In the genomic region with DNA sequence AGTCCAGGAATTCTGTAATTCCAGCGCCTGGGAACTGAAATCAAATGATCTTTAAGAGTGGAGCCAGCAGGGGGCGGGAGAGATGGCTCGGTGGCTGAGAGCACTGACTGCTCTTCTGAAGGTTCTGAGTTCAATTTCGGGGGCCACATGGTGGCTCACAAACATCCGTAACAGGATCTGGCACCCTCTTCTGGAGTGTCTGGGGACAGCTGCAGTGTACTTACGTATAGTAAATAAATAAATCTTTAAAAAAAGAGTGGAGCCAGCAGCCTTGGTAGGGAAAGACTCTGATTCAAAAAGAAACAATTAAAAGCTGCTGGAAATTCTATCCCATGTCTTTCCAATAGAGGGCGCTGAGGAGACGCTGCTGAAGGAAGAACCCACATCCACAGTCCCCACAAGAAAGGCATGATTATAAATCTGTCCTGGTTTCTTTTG, we compare ENCODE assay signal across 8 mouse cellular contexts. TPM values are rescaled to one million over a fixed set of nuclear protein-coding genes. Genes with fewer than 3 reads are reported as not detected.
DNase-seq lines count a peak whose midpoint lies in the region; ATAC-seq and TF ChIP-seq lines count a peak whose summit lies in the region.
"Had no signal": no experiment of that assay in that cellular context is flagged by ENCODE, and none has a peak within 500 bp of the region (broad histone marks: within the 10 kb centered on the region; RNA-seq: fewer than 3 reads in every experiment).

No protein-coding gene starts in this region.

- no peaks in the 10 kb centered on the region for H3K36me3 ChIP-seq in CH12.LX (replicated peaks in 1 of 2; ENCODE audit: control insufficient read depth in 1 of 2, insufficient read depth in 1 of 2, low read length in 1 of 2)
- H3K36me3 ChIP-seq: neural tube, embryonic 12.5 days had no signal

- no peak overlapping the region for H3K9ac ChIP-seq in CH12.LX (ENCODE audit: insufficient read depth, low read depth)

- H3K9me3 ChIP-seq in CH12.LX (replicated peaks; ENCODE audit: low read length), result no peaks in the 10 kb centered on the region
- H3K9me3 ChIP-seq: neural tube, embryonic 12.5 days had no signal

- TF ChIP-seq POLR2A in CH12.LX (IDR thresholded peaks at IDR 0.05; ENCODE audit: low read depth, low read length), result no peak
- TF ChIP-seq POLR2A in embryonic fibroblast, embryonic 13.5 days (IDR thresholded peaks at IDR 0.05; ENCODE audit: low read depth, low read length), result no peak

- H3K27me3 ChIP-seq in CH12.LX (replicated peaks), result peaks cover 45% of the 10 kb centered on the region
- H3K27me3 ChIP-seq: neural tube, embryonic 12.5 days had no signal

- TF ChIP-seq CTCF in layer of hippocampus, adult 2 months (conservative IDR thresholded peaks at IDR 0.05), result peak; percentile 86
- peak; percentile 66 to 71 for TF ChIP-seq CTCF in CH12.LX (conservative IDR thresholded peaks at IDR 0.05 in 1 of 2, IDR thresholded peaks at IDR 0.05 in 1 of 2; ENCODE audit: low read depth in 2 of 2, low read length in 2 of 2)
- no peak for TF ChIP-seq CTCF in embryonic fibroblast, embryonic 13.5 days (IDR thresholded peaks at IDR 0.05; ENCODE audit: borderline replicate concordance, insufficient read depth, low read length)

- no peak overlapping the region for H3K4me3 ChIP-seq in layer of hippocampus, adult 2 months
- no peak overlapping the region for H3K4me3 ChIP-seq in CH12.LX (replicated peaks in 1 of 3; ENCODE audit: low read depth in 2 of 3, low read length in 2 of 3, poor library complexity in 1 of 3)
- H3K4me3 ChIP-seq in embryonic fibroblast, embryonic 13.5 days (ENCODE audit: insufficient read depth, low read length), result no peak overlapping the region
- H3K4me3 ChIP-seq: neural tube, embryonic 12.5 days had no signal

- peaks cover 0 to 13% of the 10 kb centered on the region in 2 experiments; a peak in 1 of 4 replicates for H3K4me1 ChIP-seq in CH12.LX (ENCODE audit: control insufficient read depth in 1 of 2, insufficient read depth in 2 of 2)
- peaks cover 28% of the 10 kb centered on the region for H3K4me1 ChIP-seq in embryonic fibroblast, embryonic 13.5 days (ENCODE audit: control insufficient read depth, insufficient read depth, low read length)
- H3K4me1 ChIP-seq: neural tube, embryonic 12.5 days had no signal

- H3K79me2 ChIP-seq in CH12.LX (replicated peaks; ENCODE audit: control insufficient read depth, extremely low read depth, insufficient read depth, poor library complexity, severe bottlenecking), result no peaks in the 10 kb centered on the region

- no peak for TF ChIP-seq EP300 in CH12.LX (IDR thresholded peaks at IDR 0.05; ENCODE audit: low read length)

- H3K4me2 ChIP-seq in CH12.LX (ENCODE audit: insufficient read depth, low read depth, poor library complexity, severe bottlenecking), result no peak overlapping the region
- H3K4me2 ChIP-seq: neural tube, embryonic 12.5 days had no signal

- in situ Hi-C loops in CH12.LX (cut with MboI; ENCODE audit: low pct_ligation_motif_present, low pct_unique_long_range_greater_than_20kb, low sequenced_read_pairs), result no loop called here

- no peak overlapping the region for H3K27ac ChIP-seq in layer of hippocampus, adult 2 months
- H3K27ac ChIP-seq in CH12.LX (ENCODE audit: insufficient read depth, low read depth), result no peak overlapping the region
- H3K27ac ChIP-seq in embryonic fibroblast, embryonic 13.5 days (ENCODE audit: insufficient read depth, low read length), result peak overlapping the region; percentile 19; the same call in 1 of the 2 replicates
- H3K27ac ChIP-seq: neural tube, embryonic 12.5 days had no signal

- ATAC-seq in megakaryocyte progenitor cell, adult 5-6 weeks (replicated peaks; ENCODE audit: poor library complexity), result peak; percentile 52

- TF ChIP-seq RAD21 in CH12.LX (IDR thresholded peaks at IDR 0.05; ENCODE audit: low read depth, low read length), result peak; percentile 47

- dilution Hi-C loops in CH12.LX (cut with MboI; ENCODE audit: extremely low pct_ligation_motif_present, extremely low pct_unique_long_range_greater_than_20kb, low sequenced_read_pairs), result no loop called here

- DNase-seq in layer of hippocampus, adult 2 months (ENCODE audit: low spot score in 2 of 2), result peak in 1 of 2 experiments; percentile 53
- DNase-seq in layer of hippocampus, postnatal 36 days, result no peak
- DNase-seq in CH12.LX (ENCODE audit: extremely low read depth), result peak; percentile 60
- DNase-seq in NIH3T3 (ENCODE audit: low read depth), result peak; percentile 86
- DNase-seq in left cerebral cortex, adult 11 months (ENCODE audit: low spot score), result no peak

TF ChIP-seq in CH12.LX, 34 proteins besides CTCF, POLR2A, EP300 and RAD21:
- peak; percentile 43; the same call in 1 of the 2 replicates for TF ChIP-seq IRF4 (IDR thresholded peaks at IDR 0.05; ENCODE audit: low read depth, low read length)
- TF ChIP-seq SMC3 (IDR thresholded peaks at IDR 0.05; ENCODE audit: low read depth, low read length), result 0 out of 2 replicates have a peak, but pooled peaks have one; percentile 1
- no peak for TF ChIP-seq GABPA (IDR thresholded peaks at IDR 0.05; ENCODE audit: insufficient replicate concordance, low read depth, low read length)

RNA-seq across cellular contexts. Expression of a gene that starts 8.7 kb away (rescaled TPM):
- 10 to 100 TPM; 16.2 to 16.7 TPM for total RNA-seq in layer of hippocampus, adult 2 months (2021)
- 10 to 100 TPM; 15.2 to 15.3 TPM for total RNA-seq in layer of hippocampus, postnatal 36 days (2021)
- total RNA-seq in CH12.LX (2012; rRNA removed) (4.2 and 6.7 TPM in 2 replicates), CH12.LX (2014; rRNA removed) (0.96 and 2.1 TPM in 2 replicates)
- 5.6 and 6.6 TPM in 2 replicates for polyA plus RNA-seq in CH12.LX (2012; ENCODE audit: insufficient read length, low read depth)
- 6.0 and 8.0 TPM in 2 replicates for polyA plus RNA-seq in embryonic fibroblast, embryonic 13.5 days (2011; ENCODE audit: insufficient read length, low read depth, missing spikeins)
- total RNA-seq in megakaryocyte progenitor cell, adult 5-6 weeks (2015), result 3.6 and 5.2 TPM in 2 replicates
- 1.1 and 2.9 TPM in 2 replicates for total RNA-seq in megakaryocyte progenitor cell, adult 5-6 weeks (2017)

RNA-seq across cellular contexts. Expression of a gene that starts 23.6 kb away (rescaled TPM):
- total RNA-seq in layer of hippocampus, adult 2 months (2021), result 100 to 1,000 TPM; 112 to 130 TPM
- 100 to 1,000 TPM; 110 to 126 TPM for total RNA-seq in layer of hippocampus, postnatal 36 days (2021)
- total RNA-seq in CH12.LX (2012; rRNA removed) (9.8 and 12.1 TPM in 2 replicates), CH12.LX (2014; rRNA removed) (6.9 and 7.7 TPM in 2 replicates)
- polyA plus RNA-seq in CH12.LX (2012; ENCODE audit: insufficient read length, low read depth), result 5.2 and 5.6 TPM in 2 replicates
- 31.4 and 33.5 TPM in 2 replicates for polyA plus RNA-seq in embryonic fibroblast, embryonic 13.5 days (2011; ENCODE audit: insufficient read length, low read depth, missing spikeins)
- total RNA-seq in megakaryocyte progenitor cell, adult 5-6 weeks (2015), result 0.99 TPM in 1 of 2 replicates, not detected in the other
- 0.75 TPM in 1 of 2 replicates, not detected in the other for total RNA-seq in megakaryocyte progenitor cell, adult 5-6 weeks (2017)

RNA-seq across cellular contexts. Expression of a gene that starts 23.7 kb away (rescaled TPM):
- 1 to 10 TPM; 4.1 to 7.6 TPM for total RNA-seq in layer of hippocampus, adult 2 months (2021)
- total RNA-seq in layer of hippocampus, postnatal 36 days (2021), result 1 to 10 TPM; 4.5 to 5.0 TPM
- total RNA-seq in CH12.LX (2012; rRNA removed), result 1.3 and 2.1 TPM in 2 replicates
- total RNA-seq in CH12.LX (2014; rRNA removed), result 0.15 and 0.22 TPM in 2 replicates
- polyA plus RNA-seq in CH12.LX (2012; ENCODE audit: insufficient read length, low read depth), result 0.29 TPM in 1 of 2 replicates, not detected in the other
- polyA plus RNA-seq in embryonic fibroblast, embryonic 13.5 days (2011; ENCODE audit: insufficient read length, low read depth, missing spikeins), result 0.60 and 1.5 TPM in 2 replicates
- 6.1 and 6.4 TPM in 2 replicates for total RNA-seq in megakaryocyte progenitor cell, adult 5-6 weeks (2015)
- total RNA-seq in megakaryocyte progenitor cell, adult 5-6 weeks (2017), result 8.0 and 8.2 TPM in 2 replicates

RNA-seq across cellular contexts. Expression of a gene that starts 24.9 kb away (rescaled TPM):
- total RNA-seq in layer of hippocampus, adult 2 months (2021), result 10 to 100 TPM in 1 of 2 experiments, 1 to 10 TPM in 1; 6.4 to 11.2 TPM
- total RNA-seq in layer of hippocampus, postnatal 36 days (2021), result 1 to 10 TPM; 4.8 to 6.4 TPM
- total RNA-seq in CH12.LX (2012; rRNA removed), result not detected in 2 replicates
- not detected in 2 replicates for total RNA-seq in CH12.LX (2014; rRNA removed)
- not detected in 2 replicates for polyA plus RNA-seq in CH12.LX (2012; ENCODE audit: insufficient read length, low read depth)
- polyA plus RNA-seq in embryonic fibroblast, embryonic 13.5 days (2011; ENCODE audit: insufficient read length, low read depth, missing spikeins), result 4.5 and 7.4 TPM in 2 replicates
- total RNA-seq in megakaryocyte progenitor cell, adult 5-6 weeks (2015), result not detected in 2 replicates
- total RNA-seq in megakaryocyte progenitor cell, adult 5-6 weeks (2017), result not detected in 2 replicates

RNA-seq across cellular contexts. Expression of a gene that starts 26.2 kb away (rescaled TPM):
- 10 to 100 TPM; 21.4 to 25.3 TPM for total RNA-seq in layer of hippocampus, adult 2 months (2021)
- 10 to 100 TPM; 20.2 to 20.8 TPM for total RNA-seq in layer of hippocampus, postnatal 36 days (2021)
- total RNA-seq in CH12.LX (2012; rRNA removed) (22.8 and 24.6 TPM in 2 replicates), CH12.LX (2014; rRNA removed) (30.0 and 36.3 TPM in 2 replicates)
- polyA plus RNA-seq in CH12.LX (2012; ENCODE audit: insufficient read length, low read depth), result 50.9 and 63.7 TPM in 2 replicates
- 12.9 and 14.5 TPM in 2 replicates for polyA plus RNA-seq in embryonic fibroblast, embryonic 13.5 days (2011; ENCODE audit: insufficient read length, low read depth, missing spikeins)
- total RNA-seq in megakaryocyte progenitor cell, adult 5-6 weeks (2015), result 12.8 and 19.7 TPM in 2 replicates
- 36.6 and 39.8 TPM in 2 replicates for total RNA-seq in megakaryocyte progenitor cell, adult 5-6 weeks (2017)

Comparison
In these comparisons a context has a peak if more than half of its experiments do, and no peak if none do; other contexts are left out.
1. DNase-seq: peak in CH12.LX (single experiment) and NIH3T3 (single experiment); none in layer of hippocampus, postnatal 36 days (0 of 2) and left cerebral cortex, adult 11 months (single experiment).
2. RNA of a gene that starts 23.6 kb away (total RNA-seq): 112 to 130 TPM in layer of hippocampus, adult 2 months and 110 to 126 TPM in layer of hippocampus, postnatal 36 days; 6.9 to 12.1 TPM in CH12.LX and 0.75 to 0.99 TPM in megakaryocyte progenitor cell, adult 5-6 weeks; every median in the first group is over 4 times any median in the second.